Mouse (Mus musculus): ENCODE results near the gene Tmem239.

Tmem239 gene

GRCm38 (mm10) chr2:130450434-130450796 is 44.1 kb downstream of the Tmem239 start:
- in situ Hi-C loops (cut with MboI; ENCODE audit: low sequenced_read_pairs), result no loop called here

GRCm38 (mm10) chr2:130451086-130451726 is 44.9 kb downstream of the Tmem239 start:
- in situ Hi-C loops (cut with MboI; ENCODE audit: low sequenced_read_pairs), result no loop called here

DNA sequence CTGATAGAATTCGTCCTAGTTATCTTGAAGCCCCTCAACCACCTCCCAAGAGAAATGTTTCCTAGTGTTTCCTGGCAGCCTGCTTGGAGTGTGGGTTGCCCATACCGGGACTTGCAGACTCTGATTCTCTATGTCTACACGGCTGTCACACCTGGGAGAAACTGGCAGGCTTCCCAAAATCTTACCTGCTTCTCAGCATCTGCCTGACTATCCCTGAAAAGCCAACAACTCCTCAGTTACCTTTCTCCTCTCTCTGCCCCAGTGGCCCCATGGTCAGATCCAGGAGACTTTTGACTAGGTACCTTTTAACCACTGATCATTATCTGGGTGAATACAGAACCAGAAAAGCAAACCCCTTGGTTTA is 45.4 kb downstream of the Tmem239 start:
- in situ Hi-C loops (cut with MboI; ENCODE audit: low sequenced_read_pairs), result no loop called here

- in situ Hi-C loops (cut with MboI; ENCODE audit: low sequenced_read_pairs), result no loop called here
Observed at GRCm38 (mm10) chr2:130452266-130452665, 46.0 kb downstream of the Tmem239 start.

- in situ Hi-C loops (cut with MboI; ENCODE audit: low sequenced_read_pairs), result no loop called here
Observed at GRCm38 (mm10) chr2:130453421-130453820, 47.1 kb downstream of the Tmem239 start.

GRCm38 (mm10) chr2:130454748-130455370 is 48.6 kb downstream of the Tmem239 start:
- in situ Hi-C loops (cut with MboI; ENCODE audit: low sequenced_read_pairs), result no loop called here

All from CH12F3 (cell line).